Mouse (Mus musculus) ES-E14 (cell line): ENCODE results near the gene Cbfa2t2.

Experiments used
- HCFC1 ChIP-seq: IDR thresholded peaks from 2 replicates; pipeline ENCODE4 v1.6.1; 2012; ENCODE audit warnings: low read length, inconsistent platforms, borderline replicate concordance; ENCODE audit not compliant: insufficient read depth
- MAFK ChIP-seq: IDR thresholded peaks from 2 replicates; pipeline ENCODE4 v1.6.1; 2014; ENCODE audit warnings: mild to moderate bottlenecking, low read depth, low read length, inconsistent platforms; ENCODE audit not compliant: insufficient read depth
- ZC3H11A ChIP-seq: IDR thresholded peaks from 2 replicates; pipeline ENCODE4 v1.6.1; 2012; ENCODE audit warnings: low read depth, mild to moderate bottlenecking, inconsistent platforms, low read length, borderline replicate concordance
- ZNF384 ChIP-seq: IDR thresholded peaks from 2 replicates; pipeline ENCODE4 v1.6.1; 2012; ENCODE audit warnings: low read depth, low read length, inconsistent platforms

DNA sequence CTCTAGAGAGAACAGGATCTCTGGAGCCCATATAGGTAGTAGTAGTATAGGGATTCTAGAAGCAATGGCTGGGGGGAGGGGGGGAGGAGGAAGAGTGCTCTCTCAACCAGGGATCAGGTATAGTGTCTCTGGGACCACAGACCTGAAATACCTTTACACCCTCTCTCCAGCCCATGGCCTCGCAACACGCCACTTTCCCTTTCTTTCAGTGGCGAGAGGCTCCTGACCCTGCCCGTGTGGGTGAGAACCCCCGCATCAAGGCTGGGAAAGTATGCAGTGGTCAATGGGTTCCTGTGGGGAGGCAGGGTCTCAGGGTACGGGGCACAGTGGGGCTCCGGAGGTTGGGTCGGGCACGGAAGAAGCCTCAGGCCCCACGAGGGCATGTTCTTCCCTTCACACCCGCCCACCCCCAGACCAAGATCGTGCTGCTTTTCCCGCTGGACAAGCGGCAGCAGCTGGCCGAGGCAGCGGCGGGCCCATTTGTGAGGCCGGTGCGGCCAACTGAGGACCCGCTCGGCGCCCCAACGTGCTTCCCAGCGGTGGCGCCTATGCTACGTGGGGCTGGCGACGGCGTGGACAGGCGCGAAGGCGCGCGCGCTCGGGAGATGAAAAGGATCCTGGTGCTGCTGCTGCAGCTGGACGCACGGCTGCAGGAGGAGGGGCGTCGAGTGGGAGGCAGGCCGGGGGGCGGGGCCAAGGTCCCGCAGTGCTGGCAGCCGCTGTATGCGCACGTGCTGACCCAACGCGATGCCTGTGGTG is 113.0 kb downstream of the Cbfa2t2 start:
- TF ChIP-seq ZC3H11A (no peak), HCFC1 (no peak), ZNF384 (no peak), MAFK (no peak)
